Mouse (Mus musculus): Measurements from ENCODE around the gene Rbx1. TPM values are rescaled to one million over a fixed set of nuclear protein-coding genes. Genes with fewer than 3 reads are reported as not detected.

The Rbx1 gene
- total and polyA plus RNA-seq, 2 experiments = 45.5 to 55.4 TPM

DNA sequence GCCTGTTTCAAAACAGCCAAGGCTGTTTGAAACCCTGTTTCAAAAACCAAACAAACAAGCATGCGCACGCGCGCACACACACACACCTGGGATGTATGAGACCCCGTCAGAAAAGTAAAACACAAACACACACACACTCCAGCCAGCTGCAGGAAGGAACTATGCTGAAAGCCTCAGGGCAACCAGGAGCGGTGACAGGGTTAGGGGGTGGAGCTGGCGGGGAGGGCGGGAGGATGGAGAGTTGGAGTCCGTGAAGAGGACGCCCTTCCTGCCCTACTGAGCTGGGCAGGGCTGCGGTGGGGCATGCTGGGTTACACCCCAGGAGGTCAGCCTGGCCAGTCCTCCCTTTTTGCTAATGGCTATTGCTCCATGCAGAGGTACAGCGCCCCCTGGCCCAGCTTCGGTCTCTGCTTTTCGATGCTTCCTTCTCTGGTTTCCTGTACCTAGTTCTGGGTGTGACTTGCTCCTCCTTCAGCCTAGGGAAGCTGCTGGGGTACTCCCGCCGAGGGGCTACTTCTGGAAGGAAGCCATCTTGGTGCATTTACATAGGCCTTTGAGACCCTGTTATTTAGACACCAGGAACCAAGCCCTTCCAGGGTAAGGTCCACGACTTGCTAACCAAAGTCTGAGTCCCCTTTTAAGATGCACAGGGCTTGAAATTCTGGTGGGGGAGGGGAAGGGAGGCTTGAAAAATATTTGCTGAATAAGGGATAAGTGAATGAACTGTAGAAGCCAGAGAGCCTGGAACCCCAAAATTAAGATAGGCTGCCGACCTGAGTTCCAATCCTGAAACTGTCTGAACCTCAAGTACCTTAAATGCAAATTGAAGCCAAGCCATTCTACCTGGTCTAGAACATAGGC lies 48.2 kb downstream of the Rbx1 start:
- DNase-seq (ENCODE audit: extremely low read depth, low read depth, low spot score) = peak; percentile 85
- Histone ChIP-seq H3K4me3 (ENCODE audit: insufficient read depth, low read depth, low read length) (peak overlapping the region; percentile 12; the same call in 1 of the 2 replicates), H3K27me3 (ENCODE audit: control insufficient read depth, insufficient read depth, low read length) (no peaks in the 10 kb centered on the region), H3K4me1 (ENCODE audit: control insufficient read depth, insufficient read depth, low read length) (peaks cover 3% of the 10 kb centered on the region; the same call in 1 of the 2 replicates), H3K79me2 (ENCODE audit: control insufficient read depth, insufficient read depth, low read length) (no peaks in the 10 kb centered on the region), H3K27ac (replicated peaks; ENCODE audit: insufficient read depth, low read depth, low read length) (no peak overlapping the region), H3K9ac (ENCODE audit: low read depth, low read length) (no peak overlapping the region), H3K36me3 (ENCODE audit: control insufficient read depth, insufficient read depth, low read length) (no peaks in the 10 kb centered on the region)
- TF ChIP-seq CTCF (IDR thresholded peaks at IDR 0.05; ENCODE audit: low read depth, low read length) (peak; percentile 90), POLR2A (IDR thresholded peaks at IDR 0.05; ENCODE audit: extremely low read depth, insufficient read depth, low read length) (no peak)
- 9% methylated on average over 18 of the region's 18 CpGs for WGBS

DNA sequence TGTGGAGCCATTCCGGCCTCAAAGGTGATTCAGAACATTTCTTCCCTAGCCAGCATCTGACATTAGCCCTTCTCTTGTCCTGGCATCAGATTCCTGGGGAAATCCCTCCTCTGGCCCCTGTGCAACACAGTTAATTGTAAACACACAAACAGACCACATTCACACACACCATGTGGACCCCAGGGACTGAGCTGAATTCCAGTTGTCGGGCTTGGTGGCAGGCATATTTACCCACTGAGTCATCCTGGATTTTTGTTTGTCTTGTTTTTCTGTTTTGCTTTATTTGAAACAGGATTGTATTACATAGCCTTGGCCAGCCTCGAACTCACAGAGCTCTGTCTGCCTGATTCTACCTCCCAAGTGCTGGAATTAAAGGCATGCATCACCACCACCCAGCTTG lies 49.1 kb downstream of the Rbx1 start:
- no peak overlapping the region for H3K9ac ChIP-seq (ENCODE audit: low read depth, low read length)
- no peaks in the 10 kb centered on the region for H3K79me2 ChIP-seq (ENCODE audit: control insufficient read depth, insufficient read depth, low read length)
- TF ChIP-seq POLR2A (IDR thresholded peaks at IDR 0.05; ENCODE audit: extremely low read depth, insufficient read depth, low read length) = no peak
- no peak for TF ChIP-seq CTCF (IDR thresholded peaks at IDR 0.05; ENCODE audit: low read depth, low read length)
- H3K36me3 ChIP-seq (ENCODE audit: control insufficient read depth, insufficient read depth, low read length) = no peaks in the 10 kb centered on the region
- DNase-seq (ENCODE audit: extremely low read depth, low read depth, low spot score) = no peak
- H3K4me3 ChIP-seq (ENCODE audit: insufficient read depth, low read depth, low read length) = no peak overlapping the region
- no peaks in the 10 kb centered on the region for H3K27me3 ChIP-seq (ENCODE audit: control insufficient read depth, insufficient read depth, low read length)
- no peak overlapping the region for H3K27ac ChIP-seq (replicated peaks; ENCODE audit: insufficient read depth, low read depth, low read length)
- WGBS = 92% methylated on average over 3 of the region's 3 CpGs
- peaks cover 3% of the 10 kb centered on the region; the same call in 1 of the 2 replicates for H3K4me1 ChIP-seq (ENCODE audit: control insufficient read depth, insufficient read depth, low read length)

DNA sequence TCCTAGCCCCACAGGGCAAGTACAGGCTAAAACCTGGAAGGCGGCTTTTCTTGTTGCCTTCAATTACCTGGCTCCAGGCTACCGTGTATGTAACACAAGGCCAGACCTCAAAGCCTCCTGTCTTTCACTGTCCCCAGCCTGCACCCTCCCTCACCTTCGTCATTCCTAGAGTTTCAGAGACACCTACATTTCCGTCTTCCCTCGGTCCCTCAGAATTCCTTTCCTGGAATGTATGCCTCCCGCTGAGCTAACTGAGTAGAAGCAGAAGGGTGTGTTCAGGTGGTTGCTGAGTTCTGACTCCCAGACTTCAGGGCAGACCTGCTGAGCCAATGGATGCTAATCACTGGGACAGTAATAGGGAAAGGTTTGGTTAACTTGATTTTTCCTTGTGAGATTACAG lies 51.9 kb downstream of the Rbx1 start:
- Histone ChIP-seq H3K9ac (ENCODE audit: low read depth, low read length) (no peak overlapping the region), H3K4me3 (ENCODE audit: insufficient read depth, low read depth, low read length) (no peak overlapping the region), H3K27me3 (ENCODE audit: control insufficient read depth, insufficient read depth, low read length) (no peaks in the 10 kb centered on the region), H3K27ac (replicated peaks; ENCODE audit: insufficient read depth, low read depth, low read length) (no peak overlapping the region), H3K4me1 (ENCODE audit: control insufficient read depth, insufficient read depth, low read length) (peaks cover 3% of the 10 kb centered on the region; the same call in 1 of the 2 replicates), H3K36me3 (ENCODE audit: control insufficient read depth, insufficient read depth, low read length) (no peaks in the 10 kb centered on the region), H3K79me2 (ENCODE audit: control insufficient read depth, insufficient read depth, low read length) (no peaks in the 10 kb centered on the region)
- TF ChIP-seq POLR2A (IDR thresholded peaks at IDR 0.05; ENCODE audit: extremely low read depth, insufficient read depth, low read length) (no peak), CTCF (IDR thresholded peaks at IDR 0.05; ENCODE audit: low read depth, low read length) (no peak)
- 87% methylated on average over 6 of the region's 6 CpGs for WGBS
- DNase-seq (ENCODE audit: extremely low read depth, low read depth, low spot score) = no peak

DNA sequence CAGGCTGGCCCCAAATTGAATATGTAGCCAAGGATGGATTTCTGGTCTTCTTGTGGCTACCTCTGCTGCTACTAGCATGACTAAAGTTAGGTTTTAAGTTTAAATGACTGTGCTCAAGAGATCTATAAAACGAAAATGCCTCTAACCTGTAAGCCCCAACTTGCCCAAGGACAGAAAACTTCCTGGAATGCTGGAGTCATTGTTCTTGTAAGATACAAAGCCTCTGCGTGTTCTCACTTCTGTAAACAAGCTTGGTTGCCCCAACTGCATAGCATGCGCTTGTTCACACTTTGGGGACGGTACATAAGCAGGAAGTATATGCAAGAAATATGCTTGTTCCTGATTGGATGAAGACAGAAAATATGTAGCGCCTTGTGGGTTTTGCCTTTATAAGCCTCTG lies 52.7 kb downstream of the Rbx1 start:
- H3K27me3 ChIP-seq (ENCODE audit: control insufficient read depth, insufficient read depth, low read length) = no peaks in the 10 kb centered on the region
- TF ChIP-seq POLR2A (IDR thresholded peaks at IDR 0.05; ENCODE audit: extremely low read depth, insufficient read depth, low read length) (no peak), CTCF (IDR thresholded peaks at IDR 0.05; ENCODE audit: low read depth, low read length) (no peak)
- no peak overlapping the region for H3K27ac ChIP-seq (replicated peaks; ENCODE audit: insufficient read depth, low read depth, low read length)
- no peak overlapping the region for H3K4me3 ChIP-seq (ENCODE audit: insufficient read depth, low read depth, low read length)
- no peaks in the 10 kb centered on the region for H3K79me2 ChIP-seq (ENCODE audit: control insufficient read depth, insufficient read depth, low read length)
- H3K4me1 ChIP-seq (ENCODE audit: control insufficient read depth, insufficient read depth, low read length) = peaks cover 3% of the 10 kb centered on the region; the same call in 1 of the 2 replicates
- H3K36me3 ChIP-seq (ENCODE audit: control insufficient read depth, insufficient read depth, low read length) = no peaks in the 10 kb centered on the region
- DNase-seq (ENCODE audit: extremely low read depth, low read depth, low spot score) = no peak
- WGBS = 85% methylated on average over 5 of the region's 5 CpGs
- no peak overlapping the region for H3K9ac ChIP-seq (ENCODE audit: low read depth, low read length)

DNA sequence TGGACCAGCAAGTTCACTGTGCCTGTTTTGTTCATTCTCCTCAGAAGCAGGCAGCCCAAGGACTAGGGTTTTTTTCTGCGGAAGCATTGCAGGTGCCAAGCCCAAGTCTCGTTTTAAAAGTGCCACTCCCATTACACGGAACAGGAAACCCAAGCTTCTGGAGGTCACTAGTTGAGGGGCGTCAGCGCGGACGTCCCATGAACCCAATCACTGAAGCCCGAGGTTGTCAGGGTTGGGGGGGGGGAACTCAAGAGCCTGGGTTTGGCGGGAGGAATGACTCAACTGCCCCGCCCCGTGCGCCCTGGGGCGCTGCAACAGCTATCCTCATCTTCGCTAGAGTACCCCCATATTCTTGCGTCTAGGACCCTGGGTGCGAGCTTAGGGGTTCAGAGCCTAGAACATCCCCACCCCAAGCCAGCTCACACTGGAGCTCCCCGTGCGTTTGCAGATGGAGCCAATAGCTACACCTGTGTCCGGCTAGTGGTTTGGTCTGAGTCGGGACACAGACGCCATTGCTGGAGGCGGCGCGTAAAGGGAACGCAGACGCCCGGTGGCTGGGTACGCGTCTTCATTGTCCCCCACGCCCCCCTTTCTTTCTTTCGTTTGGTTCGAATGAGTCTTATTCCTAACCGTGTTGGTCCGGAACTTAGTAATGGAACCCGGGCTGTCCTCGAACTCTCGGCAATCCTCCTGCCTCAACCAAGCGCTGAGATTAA lies 56.1 kb downstream of the Rbx1 start:
- H3K36me3 ChIP-seq (ENCODE audit: control insufficient read depth, insufficient read depth, low read length) = no peaks in the 10 kb centered on the region
- peak overlapping the region; percentile 65 for H3K4me3 ChIP-seq (ENCODE audit: insufficient read depth, low read depth, low read length)
- H3K27ac ChIP-seq (replicated peaks; ENCODE audit: insufficient read depth, low read depth, low read length) = peak overlapping the region; percentile 67
- 6% methylated on average over 38 of the region's 38 CpGs for WGBS
- peak overlapping the region; percentile 59 for H3K9ac ChIP-seq (ENCODE audit: low read depth, low read length)
- DNase-seq (ENCODE audit: extremely low read depth, low read depth, low spot score) = peak; percentile 34
- H3K79me2 ChIP-seq (ENCODE audit: control insufficient read depth, insufficient read depth, low read length) = no peaks in the 10 kb centered on the region
- TF ChIP-seq CTCF (IDR thresholded peaks at IDR 0.05; ENCODE audit: low read depth, low read length) (no peak), POLR2A (IDR thresholded peaks at IDR 0.05; ENCODE audit: extremely low read depth, insufficient read depth, low read length) (0 out of 2 replicates have a peak, but pooled peaks have one; percentile 4)
- no peaks in the 10 kb centered on the region for H3K27me3 ChIP-seq (ENCODE audit: control insufficient read depth, insufficient read depth, low read length)
- peaks cover 2% of the 10 kb centered on the region; the same call in 1 of the 2 replicates for H3K4me1 ChIP-seq (ENCODE audit: control insufficient read depth, insufficient read depth, low read length)

Data from liver, adult 2 months (tissue).